Mouse (Mus musculus) bone marrow macrophage, adult 2 months (primary cell): Measurements from ENCODE around the gene Fcrl5.

Source experiments
- CTCF ChIP-seq: IDR thresholded peaks from 2 replicates; pipeline ENCODE4 v1.5.1; 2012; ENCODE audit warnings: low read depth, mild to moderate bottlenecking, low read length, moderate library complexity
- POLR2A ChIP-seq: IDR thresholded peaks from 2 replicates; pipeline ENCODE4 v1.6.1; 2012; ENCODE audit warnings: mild to moderate bottlenecking, low read depth, low read length, borderline replicate concordance

DNA sequence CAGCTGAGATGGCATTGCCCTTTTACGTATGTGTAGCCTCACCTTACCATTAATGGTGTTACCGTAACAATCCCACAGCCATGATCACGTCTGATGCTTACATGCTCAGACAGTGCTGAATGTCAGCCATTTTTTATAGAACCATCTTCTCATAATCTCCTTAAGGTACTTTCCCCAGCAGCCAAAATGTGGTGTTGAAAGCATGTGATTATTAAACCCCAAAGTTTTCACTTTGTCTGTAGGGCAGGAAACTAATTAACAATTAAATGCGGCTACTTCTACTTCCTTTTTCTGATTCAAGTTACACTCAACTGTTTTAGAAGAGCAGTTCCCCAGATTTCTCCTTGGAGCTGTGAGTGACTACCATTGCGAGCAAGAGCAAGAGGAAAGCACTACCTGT, at the start of gene Fcrl5:
- no peak for TF ChIP-seq CTCF
- TF ChIP-seq POLR2A = no peak
